Mouse (Mus musculus) kidney, adult 2 months (tissue): Measurements from ENCODE around the gene Cma1. TPM values are rescaled to one million over a fixed set of nuclear protein-coding genes. Genes with fewer than 3 reads are reported as not detected.

ENCODE experiments used
- DNase-seq: peaks from one replicate; pipeline ENCODE4 v3.0.0; 2021
- H3K27ac ChIP-seq: fragments of 200-500 bp; 2 replicates; pipeline ENCODE4 v1.5.1; 2012; ENCODE audit warnings: low read depth, low read length, control low read depth, inconsistent platforms; ENCODE audit not compliant: insufficient read depth
- H3K27me3 ChIP-seq: fragments of 200-500 bp; replicated peaks from 2 replicates; pipeline ENCODE4 v1.6.1; 2012; ENCODE audit warnings: mild to moderate bottlenecking, moderate library complexity, low read length, inconsistent platforms; ENCODE audit not compliant: control insufficient read depth, insufficient read depth
- H3K36me3 ChIP-seq: fragments of 200-500 bp; 2 replicates; pipeline ENCODE4 v1.6.1; 2012; ENCODE audit warnings: mild to moderate bottlenecking, moderate library complexity, low read length, inconsistent platforms; ENCODE audit not compliant: control insufficient read depth, insufficient read depth
- H3K4me1 ChIP-seq: fragments of 200-500 bp; 2 replicates; pipeline ENCODE4 v1.6.1; 2011; ENCODE audit warnings: low read length; ENCODE audit not compliant: control insufficient read depth, insufficient read depth
- H3K4me3 ChIP-seq: fragments of 200-500 bp; 2 replicates; pipeline ENCODE4 v1.5.1; 2011; ENCODE audit warnings: mild to moderate bottlenecking, low read depth, low read length, control low read depth; ENCODE audit not compliant: insufficient read depth
- CTCF ChIP-seq: fragments of 200-500 bp; conservative IDR thresholded peaks from 2 replicates; pipeline ENCODE4 v1.5.1; 2011; ENCODE audit warnings: low read depth, mild to moderate bottlenecking, control low read depth, low read length, moderate library complexity, mixed read lengths; ENCODE audit not compliant: insufficient read depth, insufficient read length
- POLR2A ChIP-seq: fragments of 200-500 bp; IDR thresholded peaks from one replicate; pipeline ENCODE4 v1.6.1; 2011; ENCODE audit warnings: low read depth, low read length, control low read depth
- WGBS: fragments of 180-500 bp; shearing (Covaris S2); methylation state at CpG from one replicate; pipeline ENCODE4 v1.1.7; 2018; 5-methylcytosine and 5-hydroxymethylcytosine counted together
- polyA plus RNA-seq: library from polyadenylated mRNA; depleted of rRNA; stranded (reverse); fragments of >200 nt; gene quantifications from 2 replicates; pipeline ENCODE4 v1.2.3, GENCODE M21; 2012

Cma1 gene
- polyA plus RNA-seq, 1 experiment: 0.99 TPM

DNA sequence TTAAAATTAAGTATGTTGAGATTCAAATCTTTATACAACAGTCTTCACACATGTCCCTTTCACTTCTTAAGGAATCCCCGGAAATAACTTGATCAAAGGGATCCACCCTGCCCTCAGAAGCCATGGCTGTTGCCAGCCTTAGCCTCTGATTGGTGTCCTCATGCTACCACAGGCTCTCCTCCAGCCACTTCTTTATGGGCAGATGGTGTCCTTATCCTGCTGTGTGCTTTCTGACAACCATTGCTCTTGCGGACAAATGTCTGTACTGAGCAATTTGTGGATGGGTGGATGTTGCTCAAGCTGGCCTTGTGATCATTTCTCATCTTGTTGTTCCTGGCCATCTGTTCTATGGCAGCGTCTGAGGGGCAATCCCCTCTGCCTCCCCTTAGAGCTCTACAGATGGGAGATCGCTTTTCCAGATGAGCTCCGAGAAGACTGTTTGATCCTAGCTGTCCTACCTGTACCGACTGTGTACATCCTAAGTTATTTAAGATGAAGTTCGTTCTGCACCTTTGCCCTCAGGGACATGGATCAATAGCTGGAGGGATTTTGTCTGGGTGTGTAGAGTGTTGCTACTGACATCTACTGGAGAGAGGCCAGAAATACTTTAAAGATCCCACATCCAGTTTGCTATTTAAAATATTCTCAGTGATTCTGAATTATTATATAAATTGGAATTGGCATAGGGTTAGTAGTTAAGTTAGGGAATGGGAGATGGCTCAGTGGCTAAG, 4.2 kb downstream of the Cma1 start:
- no peaks in the 10 kb centered on the region for H3K27me3 ChIP-seq
- 22% methylated on average over 7 of the region's 7 CpGs for WGBS
- no peaks in the 10 kb centered on the region for H3K36me3 ChIP-seq
- H3K4me3 ChIP-seq: no peak overlapping the region
- no peak for TF ChIP-seq POLR2A
- no peak for TF ChIP-seq CTCF
- DNase-seq: peak; percentile 3
- H3K27ac ChIP-seq: no peak overlapping the region
- H3K4me1 ChIP-seq: no peaks in the 10 kb centered on the region

DNA sequence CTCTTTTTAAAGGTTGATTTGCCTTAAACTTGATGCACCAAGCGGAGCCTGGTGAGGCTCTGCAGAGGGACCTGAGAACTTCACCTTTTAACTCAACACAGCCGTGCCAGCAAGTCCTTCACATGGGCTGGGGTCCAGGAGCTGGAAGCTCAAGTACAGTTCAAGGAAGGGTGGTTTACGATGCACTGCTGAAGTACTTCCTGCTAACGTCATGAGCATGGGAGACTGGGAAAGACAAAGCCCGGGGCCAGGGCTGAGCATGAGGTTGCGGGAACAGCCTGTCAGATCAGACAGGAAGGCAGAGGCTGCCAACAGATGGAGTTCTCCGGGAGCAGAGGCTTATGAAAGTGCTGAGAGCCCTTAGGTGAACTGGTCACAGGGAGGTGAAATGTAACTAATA, 10.9 kb downstream of the Cma1 start:
- WGBS: 26% methylated on average over 7 of the region's 7 CpGs

DNA sequence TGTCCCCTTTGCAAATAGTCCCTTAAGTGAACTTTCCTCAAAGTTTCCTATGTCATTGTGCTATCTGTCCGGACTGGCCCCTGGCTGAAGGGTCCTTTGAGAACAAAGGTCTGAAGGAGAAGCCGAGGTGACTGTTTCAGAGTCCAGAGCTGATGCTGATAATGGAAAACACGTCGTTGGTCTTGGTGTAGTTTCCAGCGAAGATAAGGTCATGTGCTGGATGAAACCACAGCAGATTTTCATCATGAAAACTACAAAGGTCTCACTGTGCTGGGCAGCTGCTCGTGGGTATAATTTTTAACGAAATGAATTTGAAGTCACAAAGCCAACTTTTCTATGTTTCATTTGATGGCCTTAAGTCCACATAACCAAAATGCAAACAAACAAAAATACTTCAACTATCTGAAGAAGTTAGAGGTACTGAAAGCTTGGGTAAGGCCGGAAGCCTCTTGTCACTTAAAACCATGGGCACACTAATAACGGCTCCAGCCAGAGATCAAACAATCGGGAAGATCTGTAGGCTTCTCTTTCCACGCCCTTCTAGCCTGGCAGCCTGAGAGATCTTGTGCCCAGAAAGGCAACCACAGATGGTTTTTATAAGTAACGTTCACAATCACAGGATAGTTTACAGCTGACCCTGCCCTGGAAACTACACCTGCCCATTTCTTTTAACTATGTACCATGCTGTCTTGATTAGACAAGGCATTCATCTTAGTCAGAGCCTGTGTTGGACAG, 15.0 kb downstream of the Cma1 start:
- no peak overlapping the region for H3K4me3 ChIP-seq
- H3K27me3 ChIP-seq: no peaks in the 10 kb centered on the region
- H3K36me3 ChIP-seq: no peaks in the 10 kb centered on the region
- 69% methylated on average over 12 of the region's 12 CpGs for WGBS
- no peak for DNase-seq
- no peak for TF ChIP-seq CTCF
- TF ChIP-seq POLR2A: no peak
- H3K27ac ChIP-seq: no peak overlapping the region
- no peaks in the 10 kb centered on the region for H3K4me1 ChIP-seq

More for the DNA sequence above, 10.9 kb downstream of the Cma1 start:
- no peak overlapping the region for H3K4me3 ChIP-seq
- TF ChIP-seq POLR2A (no peak), CTCF (no peak)
- no peaks in the 10 kb centered on the region for H3K4me1 ChIP-seq
- DNase-seq: peak; percentile 59
- no peaks in the 10 kb centered on the region for H3K27me3 ChIP-seq
- no peaks in the 10 kb centered on the region for H3K36me3 ChIP-seq
- no peak overlapping the region for H3K27ac ChIP-seq

- H3K27ac ChIP-seq: no peak overlapping the region
- no peaks in the 10 kb centered on the region for H3K4me1 ChIP-seq
- no peak for DNase-seq
- TF ChIP-seq CTCF: no peak
- TF ChIP-seq POLR2A: no peak
- no peak overlapping the region for H3K4me3 ChIP-seq
- WGBS: 84% methylated on average over 4 of the region's 4 CpGs
- no peaks in the 10 kb centered on the region for H3K36me3 ChIP-seq
- H3K27me3 ChIP-seq: no peaks in the 10 kb centered on the region
Measured at GRCm38 (mm10) chr14:55926847-55927246, 17.6 kb downstream of the Cma1 start.

DNA sequence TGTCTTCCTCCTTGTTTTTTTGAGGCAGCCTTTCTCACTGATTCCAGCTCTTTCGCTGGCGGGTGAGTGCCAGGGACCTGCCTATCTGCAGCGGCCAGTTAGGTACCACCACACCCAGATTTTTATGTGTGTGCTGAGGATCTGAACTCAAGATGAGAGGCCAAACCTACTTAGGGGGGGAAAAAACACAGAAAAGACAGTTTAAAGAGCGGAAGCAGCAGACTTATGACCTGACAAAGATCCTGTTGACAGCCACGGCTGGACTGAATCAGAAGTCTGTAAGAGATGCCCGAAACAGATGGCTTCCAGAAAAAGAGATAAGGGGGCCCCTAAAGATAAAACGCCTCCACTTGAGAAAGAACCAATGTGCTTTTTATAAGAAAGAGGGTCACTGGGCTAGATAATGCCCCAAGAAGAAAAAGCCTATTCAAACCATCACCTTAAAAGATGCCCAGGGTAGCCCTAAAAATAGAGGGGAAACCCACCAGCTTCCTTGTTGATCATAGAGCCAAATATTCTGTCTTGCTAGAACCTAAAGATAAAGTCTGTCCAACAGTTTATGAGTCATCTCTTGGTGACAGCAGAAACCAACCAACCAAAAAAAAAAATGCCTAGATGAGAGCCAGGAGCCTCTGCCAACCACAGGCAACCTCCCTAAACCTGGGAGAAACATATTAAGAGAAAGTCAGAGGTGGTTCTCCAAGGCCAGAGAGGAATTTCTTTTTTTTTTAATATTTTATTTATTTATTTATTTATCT, 21.8 kb downstream of the Cma1 start:
- WGBS: 58% methylated on average over 7 of the region's 7 CpGs
- Histone ChIP-seq H3K36me3 (no peaks in the 10 kb centered on the region), H3K4me1 (no peaks in the 10 kb centered on the region), H3K27me3 (no peaks in the 10 kb centered on the region), H3K27ac (no peak overlapping the region), H3K4me3 (no peak overlapping the region)
- no peak for TF ChIP-seq POLR2A
- TF ChIP-seq CTCF: no peak
- no peak for DNase-seq

GRCm38 (mm10) chr14:55918240-55919082, 26.0 kb downstream of the Cma1 start:
- peak; percentile 86 for DNase-seq
- no peaks in the 10 kb centered on the region for H3K4me1 ChIP-seq
- 41% methylated on average over 14 of the region's 14 CpGs for WGBS
- no peaks in the 10 kb centered on the region for H3K27me3 ChIP-seq
- no peaks in the 10 kb centered on the region for H3K36me3 ChIP-seq
- H3K27ac ChIP-seq: no peak overlapping the region
- H3K4me3 ChIP-seq: no peak overlapping the region
- TF ChIP-seq POLR2A (no peak), CTCF (peak; percentile 69)

DNA sequence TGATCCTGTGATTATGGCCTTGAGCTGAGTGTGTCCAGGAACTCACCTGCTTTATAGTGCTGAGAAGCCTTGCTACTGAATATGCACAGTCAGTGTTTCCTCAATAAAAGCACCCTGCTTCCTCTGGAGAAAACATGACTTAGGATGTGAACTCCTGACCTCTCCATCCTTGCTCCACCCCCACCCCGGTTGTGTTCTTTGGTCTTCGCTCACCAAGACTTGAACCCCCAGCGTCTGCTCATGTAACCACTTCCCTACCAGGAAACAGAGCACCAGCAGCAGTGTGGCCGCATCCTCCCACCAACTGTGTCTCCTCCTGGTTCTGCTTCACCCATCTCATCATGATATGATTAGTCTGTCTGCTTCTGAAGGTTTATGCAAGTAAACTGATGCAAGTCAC, 31.1 kb downstream of the Cma1 start:
- H3K4me1 ChIP-seq: no peaks in the 10 kb centered on the region
- no peak overlapping the region for H3K4me3 ChIP-seq
- no peak overlapping the region for H3K27ac ChIP-seq
- H3K36me3 ChIP-seq: no peaks in the 10 kb centered on the region
- TF ChIP-seq POLR2A (no peak), CTCF (no peak)
- H3K27me3 ChIP-seq: no peaks in the 10 kb centered on the region
- 44% methylated on average over 4 of the region's 4 CpGs for WGBS
- DNase-seq: no peak
